Mouse (Mus musculus): ENCODE measurements at regions not wholly inside any gene's neighbourhood (a gene's known extent, or its start where the extent isn't known, plus 50 kb on each side); places are given as distances from the start of the nearest gene placed in this dataset.

DNA sequence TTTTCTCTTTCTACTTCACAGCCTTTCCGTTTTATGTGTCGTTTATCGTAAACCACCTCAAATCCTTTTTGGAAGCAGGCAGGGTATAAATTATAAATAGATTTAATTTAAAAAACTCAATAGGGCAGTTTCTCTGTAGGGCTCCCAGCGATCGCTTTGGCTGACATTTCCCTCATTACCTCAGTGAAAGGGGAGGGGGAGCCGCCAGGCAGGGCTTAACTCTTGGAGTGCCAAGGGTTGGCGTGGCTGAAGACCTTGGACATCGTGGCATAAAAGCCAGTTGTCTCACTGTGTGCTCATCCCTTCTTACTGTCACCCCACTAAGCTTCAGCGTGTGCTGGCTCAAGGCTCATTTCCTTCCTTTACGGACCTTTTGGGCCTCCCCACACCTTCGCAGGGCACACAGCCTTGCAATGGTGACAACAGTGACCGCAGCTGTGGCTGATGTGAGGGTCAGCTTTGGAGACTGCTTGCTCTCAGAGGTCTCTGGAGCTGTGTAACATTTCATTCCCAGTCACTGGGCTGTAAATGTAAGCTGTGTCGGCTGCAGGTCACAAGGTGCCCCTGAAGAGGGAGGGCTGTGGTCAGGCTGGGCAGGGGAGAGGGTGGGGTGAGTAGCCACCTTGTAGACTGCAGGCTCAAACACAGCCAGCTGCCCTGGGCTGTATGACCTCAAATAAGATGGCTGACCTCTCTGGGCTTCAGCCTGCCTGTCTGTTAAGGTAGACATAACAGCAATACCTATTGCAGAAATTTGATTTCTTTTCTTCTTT, 81.6 kb upstream of the Stx16 start:
- no peak for DNase-seq (ENCODE audit: low spot score in 2 of 2)

- no peak for DNase-seq (ENCODE audit: low spot score in 2 of 2)
Observed at GRCm38 (mm10) chr2:174004666-174005065, 71.4 kb upstream of the Stx16 start.

GRCm38 (mm10) chr2:174007976-174008349, 68.1 kb upstream of the Stx16 start:
- DNase-seq (ENCODE audit: low spot score in 2 of 2): no peak

DNA sequence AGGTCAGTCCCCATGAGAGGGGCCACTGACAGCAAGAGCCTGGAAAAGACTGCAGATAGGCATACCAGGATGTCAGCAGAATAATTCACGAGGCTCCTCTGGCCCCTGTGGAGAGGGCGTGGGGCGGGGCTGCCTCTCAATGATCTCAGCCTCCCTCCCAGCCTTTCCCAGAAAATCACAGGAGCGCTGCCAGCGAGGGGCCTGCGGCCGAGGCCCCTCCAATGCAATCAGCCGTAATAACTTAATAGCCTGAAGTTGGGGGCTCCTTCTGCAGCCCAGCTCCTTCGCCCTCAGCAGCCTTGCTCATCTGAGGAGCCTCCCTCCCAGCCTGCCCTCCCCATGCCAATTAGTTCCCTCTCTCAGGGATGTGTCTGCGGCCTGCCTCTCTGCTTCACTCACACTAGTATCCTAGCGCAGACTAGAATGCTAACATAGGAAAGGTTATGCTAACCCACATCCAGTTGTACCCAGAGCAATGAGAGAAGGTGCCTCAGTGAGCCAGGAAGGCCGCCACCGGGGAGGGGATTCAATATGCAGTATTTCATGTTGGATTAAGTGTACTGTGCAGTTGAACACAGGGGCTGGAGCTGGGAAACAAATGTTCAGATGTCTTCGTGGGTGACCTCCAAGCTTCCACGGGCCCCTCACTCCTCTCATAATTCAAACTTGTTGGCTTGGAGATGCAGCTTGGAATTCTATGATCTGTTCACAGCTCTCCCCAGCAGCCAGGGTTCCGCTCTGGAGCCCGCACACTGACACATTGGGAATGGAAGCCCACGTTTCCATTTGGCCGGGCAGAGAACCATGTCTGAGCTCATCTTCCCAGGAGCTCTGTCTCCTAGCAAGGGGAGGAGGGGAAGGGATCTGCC, 67.5 kb upstream of the Stx16 start:
- no peak for DNase-seq (ENCODE audit: low spot score in 2 of 2)

DNA sequence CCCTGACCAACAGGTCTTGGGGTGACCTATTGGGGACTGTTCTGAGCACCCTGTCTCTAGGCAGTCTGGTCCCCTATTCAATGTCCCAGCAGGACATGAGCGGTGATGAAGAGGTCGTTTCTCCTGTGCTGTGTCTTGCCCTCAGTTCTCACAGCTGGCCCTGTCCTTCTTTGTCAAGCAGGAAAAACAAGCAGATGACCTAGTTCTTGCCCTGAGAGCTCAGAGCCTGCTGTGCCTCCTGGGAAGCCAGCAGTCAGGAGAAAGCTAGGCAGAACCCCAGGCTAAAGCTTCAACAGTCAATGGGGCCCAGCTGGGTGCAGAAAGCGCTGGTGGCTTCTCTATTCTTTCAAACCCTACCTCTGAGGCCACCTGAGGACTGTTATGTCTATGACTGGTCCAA, 66.1 kb upstream of the Stx16 start:
- no peak for DNase-seq (ENCODE audit: low spot score in 2 of 2)

GRCm38 (mm10) chr2:174011399-174011798, 64.7 kb upstream of the Stx16 start:
- DNase-seq (ENCODE audit: low spot score in 2 of 2): no peak

GRCm38 (mm10) chr2:174014361-174014760, 61.7 kb upstream of the Stx16 start:
- DNase-seq (ENCODE audit: low spot score in 2 of 2): peak in 1 of 2 experiments; percentile 4

DNA sequence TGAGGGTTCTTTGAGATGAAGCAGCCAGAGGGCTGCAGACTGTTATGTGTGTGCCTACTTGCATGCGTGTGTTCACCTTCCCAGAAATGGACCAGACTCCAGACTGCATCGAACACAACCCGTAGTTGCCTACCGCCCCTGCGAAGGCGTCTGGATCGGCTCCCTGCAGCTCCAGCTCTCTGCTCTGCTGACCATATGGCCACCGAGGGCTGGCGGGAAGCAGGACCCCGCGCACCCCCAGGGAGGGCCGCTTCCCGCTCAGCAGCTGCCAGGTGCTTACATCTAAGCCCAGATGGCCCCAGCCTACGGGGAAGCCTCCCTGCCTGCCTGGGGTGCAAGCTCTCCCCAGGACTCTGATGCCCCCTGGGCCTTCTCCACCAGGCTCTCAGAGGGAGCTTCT, 60.8 kb upstream of the Stx16 start:
- no peak for DNase-seq (ENCODE audit: low spot score in 2 of 2)

- no peak for DNase-seq (ENCODE audit: low spot score in 2 of 2)
Observed at GRCm38 (mm10) chr2:174016068-174016467, 60.0 kb upstream of the Stx16 start.

GRCm38 (mm10) chr2:174017042-174017441, 59.1 kb upstream of the Stx16 start:
- DNase-seq (ENCODE audit: low spot score in 2 of 2): no peak

- no peak for DNase-seq (ENCODE audit: low spot score in 2 of 2)
Observed at GRCm38 (mm10) chr2:174017596-174017995, 58.5 kb upstream of the Stx16 start.

DNA sequence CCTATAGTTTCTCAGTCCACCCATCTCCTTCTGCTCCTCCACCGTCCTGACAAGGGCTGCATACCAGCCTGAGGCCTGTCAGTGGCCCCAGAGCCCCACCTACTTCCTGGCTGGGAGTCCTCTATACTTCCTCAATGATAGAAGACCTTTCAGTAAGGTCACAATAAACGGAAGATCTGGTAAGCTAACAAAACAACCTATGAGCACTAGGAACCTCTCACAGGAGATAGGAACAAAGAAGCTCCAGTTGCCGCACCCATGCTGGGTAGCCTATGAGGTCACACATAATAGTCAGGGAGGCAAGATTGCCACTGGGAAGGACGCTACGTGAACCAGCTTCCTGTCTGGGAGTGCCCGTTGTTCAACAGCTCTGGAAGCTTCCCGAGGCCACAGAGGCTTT, 58.1 kb upstream of the Stx16 start:
- no peak for DNase-seq (ENCODE audit: low spot score in 2 of 2)

- DNase-seq (ENCODE audit: low spot score in 2 of 2): no peak
Observed at GRCm38 (mm10) chr2:174018986-174019385, 57.1 kb upstream of the Stx16 start.

GRCm38 (mm10) chr2:174019970-174020369, 56.1 kb upstream of the Stx16 start:
- no peak for DNase-seq (ENCODE audit: low spot score in 2 of 2)

DNA sequence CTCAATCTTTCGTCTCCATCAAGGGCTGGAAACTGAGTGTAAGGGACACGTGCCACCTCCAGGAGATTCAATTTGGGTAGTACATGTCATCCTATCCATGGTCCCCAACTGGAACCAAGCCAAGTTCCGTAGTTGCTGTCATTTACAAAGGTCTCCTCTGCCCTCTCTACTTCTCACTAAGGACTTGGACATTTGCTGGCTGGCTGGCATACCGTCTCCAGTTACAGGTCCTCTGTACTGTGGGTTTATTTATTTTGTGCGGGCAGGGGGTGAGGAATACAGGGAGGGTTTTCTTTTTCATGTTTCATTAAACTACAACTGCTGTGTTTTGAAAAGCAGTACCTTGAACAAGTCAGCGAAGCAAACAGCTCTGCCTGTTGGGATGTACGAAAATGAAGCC, 55.7 kb upstream of the Stx16 start:
- DNase-seq (ENCODE audit: low spot score in 2 of 2): no peak

DNA sequence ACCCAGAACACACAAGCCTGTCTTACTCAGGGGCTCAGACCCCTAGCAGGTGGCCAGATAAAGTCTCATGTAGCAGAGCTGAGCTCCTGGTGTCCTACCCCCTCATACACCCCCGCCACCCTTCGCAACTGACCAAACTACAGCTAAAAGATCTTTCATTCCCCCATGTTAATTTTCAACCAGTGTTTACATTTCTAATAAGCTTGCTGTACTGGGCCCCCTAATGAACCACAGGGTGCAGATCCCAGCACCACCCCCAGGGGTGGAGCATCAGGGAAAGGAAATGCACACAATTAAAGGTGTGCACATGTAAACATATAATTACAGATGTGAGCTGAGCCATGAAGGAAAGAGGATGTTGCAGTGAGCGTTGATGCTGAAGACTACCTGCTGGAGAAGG, 54.6 kb upstream of the Stx16 start:
- DNase-seq (ENCODE audit: low spot score in 2 of 2): no peak

GRCm38 (mm10) chr2:174022292-174022691, 53.8 kb upstream of the Stx16 start:
- no peak for DNase-seq (ENCODE audit: low spot score in 2 of 2)

DNA sequence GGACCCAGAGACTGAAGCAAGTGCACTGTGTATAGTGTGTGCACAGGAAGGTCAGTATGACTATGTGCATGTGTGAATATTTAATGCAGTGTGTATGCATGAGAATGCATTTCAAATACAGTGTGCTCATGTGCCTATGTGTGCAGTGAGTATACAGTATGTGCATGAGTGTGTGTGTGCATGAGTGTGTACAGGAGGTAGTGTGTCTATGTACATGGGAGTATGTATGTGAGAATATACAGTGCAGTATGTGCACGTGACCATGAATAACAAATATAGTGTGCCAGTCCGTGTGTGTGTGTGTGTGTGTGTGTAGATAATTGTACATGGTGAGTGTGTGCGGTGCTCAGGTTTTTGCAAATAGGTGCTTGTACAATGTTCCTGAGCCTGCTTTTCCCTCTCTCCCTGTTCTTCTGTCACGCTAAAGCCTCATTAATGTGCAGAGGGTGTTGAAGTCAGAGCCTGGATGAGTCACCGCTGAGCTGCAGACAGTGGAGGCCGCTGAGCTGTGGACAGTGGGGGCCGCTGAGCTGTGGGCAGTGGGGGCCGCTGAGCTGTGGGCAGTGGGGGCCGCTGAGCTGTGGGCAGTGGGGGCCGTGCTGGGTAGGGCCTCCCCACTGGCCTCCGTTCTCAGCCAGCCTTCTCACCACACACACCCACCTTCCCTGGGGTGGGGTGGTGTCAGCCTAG, 50.8 kb upstream of the Stx16 start:
- DNase-seq (ENCODE audit: low spot score in 2 of 2): no peak

All from right cerebral cortex, postnatal 10 days (tissue).